Mouse (Mus musculus) liver, postnatal 0 days (tissue): ENCODE data around the gene Lamc2.

Experiments
- CTCF ChIP-seq: sonication (generic); IDR thresholded peaks from 2 replicates; pipeline ENCODE4 v1.5.1; 2016; ENCODE audit warnings: antibody characterized with exemption, low read depth
- EP300 ChIP-seq: IDR thresholded peaks from 2 replicates; pipeline ENCODE4 v1.6.1; 2016; ENCODE audit warnings: antibody characterized with exemption, low read depth, mild to moderate bottlenecking

GRCm38 (mm10) chr1:153095826-153096727 lies 90.2 kb downstream of the Lamc2 start:
- TF ChIP-seq CTCF (no peak), EP300 (no peak)
